Mouse (Mus musculus): ENCODE results near the gene Rxylt1. TPM values are rescaled to one million over a fixed set of nuclear protein-coding genes. Genes with fewer than 3 reads are reported as not detected.

Rxylt1 gene
- total RNA-seq (2012; rRNA removed), result 49.9 TPM in 2 replicates

DNA sequence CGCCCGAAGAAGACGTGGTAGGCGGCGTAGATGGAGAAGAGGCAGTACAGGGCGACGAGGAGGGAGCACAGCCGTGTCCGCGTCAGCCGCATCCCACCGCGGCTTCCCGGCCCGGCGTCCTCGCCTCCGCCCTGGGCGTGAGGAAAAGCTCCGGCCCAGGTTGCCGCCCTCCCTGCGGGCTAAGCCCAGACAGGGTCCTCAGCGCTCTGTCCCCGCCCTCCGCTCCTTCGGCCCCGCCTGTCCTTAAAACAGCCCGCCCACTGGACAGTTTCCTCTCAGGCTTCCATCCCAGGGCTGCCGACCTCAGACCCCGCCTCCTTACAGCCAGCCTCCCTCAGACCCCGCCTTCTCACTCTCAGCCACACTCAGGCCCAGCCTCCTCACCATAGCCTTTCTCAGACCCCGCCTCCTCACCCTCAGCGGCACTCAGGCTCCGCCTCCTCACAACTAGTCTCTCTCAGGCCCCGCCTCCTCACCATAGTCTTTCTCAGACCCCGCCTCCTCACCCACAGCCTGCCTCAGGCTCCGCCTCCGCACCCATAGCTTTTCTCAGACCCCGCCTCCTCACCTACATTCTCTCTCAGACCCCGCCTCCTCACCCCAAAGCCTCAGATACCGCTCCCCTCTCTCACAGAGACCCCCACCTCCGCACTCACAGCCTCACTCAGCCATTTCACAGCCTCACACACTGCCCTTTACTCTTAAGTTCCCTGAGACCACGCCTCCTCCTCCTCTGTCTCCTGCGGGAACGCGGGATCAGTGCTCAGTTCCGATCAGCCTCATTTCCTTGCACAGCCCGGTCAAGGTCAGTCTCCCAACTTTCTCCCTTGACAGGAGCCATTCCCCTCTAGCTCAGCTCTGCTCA, at the start of gene Rxylt1:
Gene Rxylt1 (minus strand): TSS at position 392 of the 865 bp plus-strand sequence.
- Histone ChIP-seq H3K4me1 (ENCODE audit: control insufficient read depth in 2 of 2, insufficient read depth in 2 of 2, low read length in 2 of 2, poor library complexity in 1 of 2) (peaks cover 0 to 3% of the 10 kb centered on the region in 2 experiments; a peak in 1 of 4 replicates), H3K9me3 (ENCODE audit: control insufficient read depth, insufficient read depth, low read depth, low read length) (no peaks in the 10 kb centered on the region), H3K27ac (ENCODE audit: insufficient read depth, low read depth, low read length, poor library complexity, severe bottlenecking) (peak within 1 kb of the TSS; percentile 76), H3K9ac (ENCODE audit: insufficient read depth, low read depth, low read length, poor library complexity, severe bottlenecking) (peak within 1 kb of the TSS; percentile 96), H3K36me3 (ENCODE audit: control insufficient read depth, insufficient read depth, low read length, poor library complexity, severe bottlenecking) (peaks cover 2% of the 10 kb centered on the region; the same call in 1 of the 2 replicates), H3K4me3 (ENCODE audit: insufficient read depth in 1 of 2, low read depth in 1 of 2, low read length in 2 of 2, poor library complexity in 1 of 2, severe bottlenecking in 1 of 2) (peak within 1 kb of the TSS; percentile 85 to 93)
- DNase-seq (ENCODE audit: low read depth, low spot score), result peak; percentile 99
- TF ChIP-seq ZC3H11A (IDR thresholded peaks at IDR 0.05; ENCODE audit: borderline replicate concordance, low read depth, low read length) (no peak), HCFC1 (IDR thresholded peaks at IDR 0.05; ENCODE audit: borderline replicate concordance, insufficient read depth, low read length) (peak; percentile 64; the same call in 1 of the 2 replicates)
- in situ Hi-C loops (cut with MboI; ENCODE audit: low sequenced_read_pairs in 2 of 2, unreplicated experiment in 2 of 2), result no loop called here

DNA sequence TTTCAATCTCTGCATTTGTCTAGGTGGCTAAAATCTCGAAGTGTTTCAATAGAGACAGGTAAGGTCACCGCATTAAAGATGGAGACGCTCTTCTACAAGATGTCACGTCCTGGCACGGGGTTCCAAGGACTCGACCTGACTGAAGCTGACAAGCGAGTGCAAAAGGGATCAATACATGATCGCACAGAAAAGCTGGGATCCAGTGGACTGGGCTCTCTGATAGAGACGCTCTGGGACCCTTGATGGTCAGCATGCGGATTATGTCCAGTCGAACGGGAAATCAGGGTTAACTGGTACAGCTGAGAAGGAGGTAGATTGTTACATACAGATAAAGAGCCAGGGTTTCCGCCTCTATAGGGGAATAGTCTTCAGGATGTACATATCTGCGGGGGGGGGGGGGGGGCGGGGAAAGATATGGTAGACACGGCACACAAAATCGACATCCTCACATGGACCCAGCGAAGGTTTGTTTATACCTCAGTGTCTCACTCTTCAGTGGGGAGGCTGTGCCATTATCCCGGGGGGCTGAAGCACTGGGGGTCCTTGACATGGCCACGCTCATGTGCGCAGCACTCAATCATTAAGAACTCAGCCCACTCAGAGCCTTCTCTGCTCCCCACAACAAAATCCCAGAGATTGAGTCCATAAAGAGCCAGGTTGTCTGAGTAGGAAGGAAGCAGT, 24.3 kb upstream of the Rxylt1 start:
- no peaks in the 10 kb centered on the region for H3K36me3 ChIP-seq (ENCODE audit: control insufficient read depth, insufficient read depth, low read length, poor library complexity, severe bottlenecking)
- no peak for TF ChIP-seq MAFK (IDR thresholded peaks at IDR 0.05; ENCODE audit: insufficient read depth, low read depth, low read length)
- no peak for TF ChIP-seq ZC3H11A (IDR thresholded peaks at IDR 0.05; ENCODE audit: borderline replicate concordance, low read depth, low read length)
- TF ChIP-seq HCFC1 (IDR thresholded peaks at IDR 0.05; ENCODE audit: borderline replicate concordance, insufficient read depth, low read length), result no peak
- TF ChIP-seq CHD2 (IDR thresholded peaks at IDR 0.05; ENCODE audit: low read depth, low read length), result no peak
- TF ChIP-seq ZNF384 (IDR thresholded peaks at IDR 0.05; ENCODE audit: low read depth, low read length), result no peak
- H3K4me1 ChIP-seq (ENCODE audit: control insufficient read depth in 2 of 2, insufficient read depth in 2 of 2, low read length in 2 of 2, poor library complexity in 1 of 2), result no peaks in the 10 kb centered on the region
- H3K27ac ChIP-seq (ENCODE audit: insufficient read depth, low read depth, low read length, poor library complexity, severe bottlenecking), result no peak overlapping the region
- in situ Hi-C loops (cut with MboI; ENCODE audit: low sequenced_read_pairs in 2 of 2, unreplicated experiment in 2 of 2), result no loop called here
- DNase-seq (ENCODE audit: low read depth, low spot score), result no peak
- no peaks in the 10 kb centered on the region for H3K9me3 ChIP-seq (ENCODE audit: control insufficient read depth, insufficient read depth, low read depth, low read length)
- no peak overlapping the region for H3K4me3 ChIP-seq (ENCODE audit: insufficient read depth in 1 of 2, low read depth in 1 of 2, low read length in 2 of 2, poor library complexity in 1 of 2, severe bottlenecking in 1 of 2)
- H3K9ac ChIP-seq (ENCODE audit: insufficient read depth, low read depth, low read length, poor library complexity, severe bottlenecking), result no peak overlapping the region

DNA sequence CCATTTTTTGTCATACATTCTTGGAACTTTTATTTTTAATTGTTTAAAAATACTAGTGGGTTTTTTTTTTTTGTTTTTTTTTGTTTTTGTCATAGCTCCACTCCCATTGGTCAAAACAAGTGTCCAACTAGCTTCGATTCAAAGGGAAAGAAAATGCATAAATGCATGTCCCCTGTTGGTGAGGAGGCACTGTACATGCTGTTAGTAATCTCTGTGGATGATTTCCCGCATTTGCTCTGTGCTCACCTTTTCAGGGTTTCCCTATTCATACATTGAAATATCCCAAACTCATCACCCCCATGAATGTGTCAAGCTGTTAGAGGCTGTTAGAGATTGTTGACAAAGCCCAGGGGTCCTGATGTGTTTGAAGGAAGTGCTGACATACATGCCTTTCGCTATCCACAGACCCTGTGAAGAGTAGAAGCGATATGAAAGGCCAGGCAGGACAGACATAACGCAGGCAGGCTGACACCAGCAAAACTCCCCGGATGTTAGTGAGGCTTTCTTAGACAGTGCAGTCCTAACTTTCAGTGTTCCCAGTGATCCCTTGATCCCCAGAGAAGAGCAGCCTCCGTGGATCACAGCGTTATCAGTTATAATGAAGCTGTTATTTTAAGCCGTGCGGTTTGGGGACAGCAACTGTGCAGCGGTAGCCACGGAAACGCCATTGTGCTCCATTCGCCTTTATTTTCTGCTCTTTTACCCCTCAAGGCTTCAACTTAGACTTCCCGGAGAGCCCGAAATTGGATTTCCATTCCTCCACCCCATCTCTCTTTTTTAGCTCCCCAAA, 23.5 kb upstream of the Rxylt1 start:
- no peak for DNase-seq (ENCODE audit: low read depth, low spot score)
- no peak for TF ChIP-seq HCFC1 (IDR thresholded peaks at IDR 0.05; ENCODE audit: borderline replicate concordance, insufficient read depth, low read length)
- TF ChIP-seq ZNF384 (IDR thresholded peaks at IDR 0.05; ENCODE audit: low read depth, low read length), result no peak
- TF ChIP-seq ZC3H11A (IDR thresholded peaks at IDR 0.05; ENCODE audit: borderline replicate concordance, low read depth, low read length), result no peak
- TF ChIP-seq MAFK (IDR thresholded peaks at IDR 0.05; ENCODE audit: insufficient read depth, low read depth, low read length), result no peak
- TF ChIP-seq CHD2 (IDR thresholded peaks at IDR 0.05; ENCODE audit: low read depth, low read length), result no peak
- Histone ChIP-seq H3K4me1 (ENCODE audit: control insufficient read depth in 2 of 2, insufficient read depth in 2 of 2, low read length in 2 of 2, poor library complexity in 1 of 2) (no peaks in the 10 kb centered on the region), H3K9me3 (ENCODE audit: control insufficient read depth, insufficient read depth, low read depth, low read length) (no peaks in the 10 kb centered on the region), H3K4me3 (ENCODE audit: insufficient read depth in 1 of 2, low read depth in 1 of 2, low read length in 2 of 2, poor library complexity in 1 of 2, severe bottlenecking in 1 of 2) (no peak overlapping the region), H3K9ac (ENCODE audit: insufficient read depth, low read depth, low read length, poor library complexity, severe bottlenecking) (no peak overlapping the region), H3K27ac (ENCODE audit: insufficient read depth, low read depth, low read length, poor library complexity, severe bottlenecking) (no peak overlapping the region), H3K36me3 (ENCODE audit: control insufficient read depth, insufficient read depth, low read length, poor library complexity, severe bottlenecking) (no peaks in the 10 kb centered on the region)
- in situ Hi-C loops (cut with MboI; ENCODE audit: low sequenced_read_pairs in 2 of 2, unreplicated experiment in 2 of 2), result no loop called here

DNA sequence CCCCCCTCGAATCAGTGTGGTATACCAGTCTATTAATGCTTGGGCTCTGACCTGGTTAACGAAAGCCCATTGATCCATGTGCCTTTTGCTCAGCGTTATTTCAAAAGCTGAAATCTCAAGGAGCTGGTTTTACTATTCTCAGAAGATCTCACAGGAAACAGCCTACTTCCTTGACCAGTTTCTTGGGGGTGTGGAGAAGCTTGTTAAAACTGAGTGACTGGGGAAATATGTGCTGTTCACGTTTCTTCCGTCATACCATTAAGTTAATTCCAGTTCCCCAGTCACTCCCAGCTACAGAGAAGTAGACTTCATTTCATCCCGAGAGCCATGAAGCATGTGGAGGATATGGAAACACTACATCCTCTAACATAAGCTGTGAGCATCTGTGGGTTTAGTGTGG, 22.3 kb upstream of the Rxylt1 start:
- Histone ChIP-seq H3K9me3 (ENCODE audit: control insufficient read depth, insufficient read depth, low read depth, low read length) (no peaks in the 10 kb centered on the region), H3K4me1 (ENCODE audit: control insufficient read depth in 2 of 2, insufficient read depth in 2 of 2, low read length in 2 of 2, poor library complexity in 1 of 2) (no peaks in the 10 kb centered on the region), H3K27ac (ENCODE audit: insufficient read depth, low read depth, low read length, poor library complexity, severe bottlenecking) (no peak overlapping the region), H3K4me3 (ENCODE audit: insufficient read depth in 1 of 2, low read depth in 1 of 2, low read length in 2 of 2, poor library complexity in 1 of 2, severe bottlenecking in 1 of 2) (no peak overlapping the region), H3K36me3 (ENCODE audit: control insufficient read depth, insufficient read depth, low read length, poor library complexity, severe bottlenecking) (no peaks in the 10 kb centered on the region), H3K9ac (ENCODE audit: insufficient read depth, low read depth, low read length, poor library complexity, severe bottlenecking) (no peak overlapping the region)
- DNase-seq (ENCODE audit: low read depth, low spot score), result no peak
- TF ChIP-seq ZNF384 (IDR thresholded peaks at IDR 0.05; ENCODE audit: low read depth, low read length) (no peak), HCFC1 (IDR thresholded peaks at IDR 0.05; ENCODE audit: borderline replicate concordance, insufficient read depth, low read length) (no peak), MAFK (IDR thresholded peaks at IDR 0.05; ENCODE audit: insufficient read depth, low read depth, low read length) (no peak), CHD2 (IDR thresholded peaks at IDR 0.05; ENCODE audit: low read depth, low read length) (no peak), ZC3H11A (IDR thresholded peaks at IDR 0.05; ENCODE audit: borderline replicate concordance, low read depth, low read length) (no peak)
- in situ Hi-C loops (cut with MboI; ENCODE audit: low sequenced_read_pairs in 2 of 2, unreplicated experiment in 2 of 2), result no loop called here

Data from ES-E14 (cell line).